Comparison of ENCODE assay signal across 39 mouse cellular contexts in the genomic region with DNA sequence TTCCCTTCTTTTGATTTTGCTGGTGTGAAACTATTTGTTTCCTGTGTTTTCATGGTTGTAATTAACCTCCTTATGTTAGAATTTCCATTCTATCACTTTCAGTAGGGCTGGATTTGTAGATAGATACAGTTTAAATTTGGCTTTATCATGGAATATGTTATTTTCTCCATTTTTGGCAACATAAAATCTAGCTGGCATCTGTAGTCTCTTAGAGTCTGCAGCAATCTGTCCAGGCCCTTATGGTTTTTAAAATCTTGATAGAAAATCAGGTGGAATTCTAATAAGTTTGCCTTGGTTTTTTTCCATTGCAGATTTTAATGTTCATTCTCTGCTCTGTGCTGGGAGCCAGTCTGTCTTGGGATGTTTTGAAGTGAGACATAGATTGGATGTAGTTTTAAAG. TPM values are rescaled to one million over a fixed set of nuclear protein-coding genes. Genes with fewer than 3 reads are reported as not detected.
A peak's percentile ranks its signal among the peaks of the same experiment; 100 is the strongest.
DNase-seq lines count a peak whose midpoint lies in the region; ATAC-seq and TF ChIP-seq lines count a peak whose summit lies in the region.
"Had no signal": no experiment of that assay in that cellular context is flagged by ENCODE, and none has a peak within 500 bp of the region (broad histone marks: within the 10 kb centered on the region; RNA-seq: fewer than 3 reads in every experiment).

No protein-coding gene starts in this region.

- H3K4me3 ChIP-seq in forebrain, postnatal 0 days (ENCODE audit: low read depth, low read length): no peak overlapping the region
- no peak overlapping the region for H3K4me3 ChIP-seq in forebrain, embryonic 11.5 days (ENCODE audit: low read depth, low read length)
- no peak overlapping the region for H3K4me3 ChIP-seq in midbrain, embryonic 13.5 days (replicated peaks)
- no peak overlapping the region for H3K4me3 ChIP-seq in hindbrain, embryonic 11.5 days (ENCODE audit: low read depth, low read length)
- H3K4me3 ChIP-seq: embryonic facial prominence, embryonic 10.5 days; embryonic facial prominence, embryonic 15.5 days; gastrocnemius, adult 2 months; hindbrain, embryonic 13.5 days; limb, embryonic 13.5 days; lung, embryonic 15.5 days; midbrain, embryonic 10.5 days had no signal

- ATAC-seq in forebrain, postnatal 0 days: peak; percentile 76
- ATAC-seq in forebrain, embryonic 11.5 days (replicated peaks; ENCODE audit: low FRiP score): no peak
- no peak for ATAC-seq in midbrain, embryonic 13.5 days
- ATAC-seq in hindbrain, embryonic 11.5 days (ENCODE audit: low FRiP score): no peak
- ATAC-seq: CD4-positive, CD25-positive, alpha-beta regulatory T cell, adult 4 months; intestine, embryonic 16.5 days; midbrain, embryonic 16.5 days had no signal

- no peaks in the 10 kb centered on the region for H3K36me3 ChIP-seq in forebrain, postnatal 0 days (ENCODE audit: insufficient read depth)
- H3K36me3 ChIP-seq in forebrain, embryonic 11.5 days (ENCODE audit: control insufficient read depth, insufficient read depth, low read length): no peaks in the 10 kb centered on the region
- no peaks in the 10 kb centered on the region for H3K36me3 ChIP-seq in midbrain, embryonic 13.5 days
- no peaks in the 10 kb centered on the region for H3K36me3 ChIP-seq in hindbrain, embryonic 11.5 days (ENCODE audit: control insufficient read depth, insufficient read depth, low read length)
- H3K36me3 ChIP-seq: embryonic facial prominence, embryonic 10.5 days; embryonic facial prominence, embryonic 15.5 days; hindbrain, embryonic 13.5 days; limb, embryonic 13.5 days; lung, embryonic 15.5 days; midbrain, embryonic 10.5 days had no signal

- DNase-seq in forebrain, postnatal 0 days: peak; percentile 66
- no peak for DNase-seq in forebrain, embryonic 11.5 days (ENCODE audit: low spot score)
- DNase-seq in layer of hippocampus, adult 18-20 months (ENCODE audit: low spot score in 2 of 2): peak; percentile 0 to 65
- DNase-seq in layer of hippocampus, postnatal 36 days: no peak
- peak; percentile 12 for DNase-seq in brain, embryonic 14.5 days (ENCODE audit: low read depth)
- peak; percentile 27 for DNase-seq in layer of hippocampus, adult 9-10 months (ENCODE audit: low spot score)
- DNase-seq in hindbrain, embryonic 11.5 days (ENCODE audit: low spot score): no peak
- DNase-seq: adrenal gland, postnatal 14 days; cerebellum, adult 8-10 months; cerebellum, postnatal 25 days; gastrocnemius, adult 2 months; gastrocnemius, postnatal 36 days; heart, adult 18-20 months; heart, postnatal 36 days; kidney, adult 8-10 months; kidney, postnatal 10 days; right cerebral cortex, adult 18-20 months; spleen, adult 18-20 months; thymus, adult 18-20 months; thymus, postnatal 4 days had no signal

- H3K27ac ChIP-seq in forebrain, postnatal 0 days (ENCODE audit: low read depth, low read length): no peak overlapping the region
- H3K27ac ChIP-seq in forebrain, embryonic 11.5 days (ENCODE audit: low read depth, low read length): no peak overlapping the region
- H3K27ac ChIP-seq in midbrain, embryonic 13.5 days: no peak overlapping the region
- no peak overlapping the region for H3K27ac ChIP-seq in hindbrain, embryonic 11.5 days (ENCODE audit: low read depth, low read length)
- H3K27ac ChIP-seq: embryonic facial prominence, embryonic 10.5 days; embryonic facial prominence, embryonic 15.5 days; gastrocnemius, adult 2 months; hindbrain, embryonic 13.5 days; limb, embryonic 13.5 days; lung, embryonic 15.5 days; midbrain, embryonic 10.5 days had no signal

- no peaks in the 10 kb centered on the region for H3K27me3 ChIP-seq in forebrain, postnatal 0 days (ENCODE audit: insufficient read depth, low read length)
- no peaks in the 10 kb centered on the region for H3K27me3 ChIP-seq in forebrain, embryonic 11.5 days (ENCODE audit: control insufficient read depth, insufficient read depth, low read length)
- H3K27me3 ChIP-seq in midbrain, embryonic 13.5 days: no peaks in the 10 kb centered on the region
- H3K27me3 ChIP-seq in hindbrain, embryonic 11.5 days (ENCODE audit: control insufficient read depth, insufficient read depth, low read length): no peaks in the 10 kb centered on the region
- H3K27me3 ChIP-seq: embryonic facial prominence, embryonic 15.5 days; hindbrain, embryonic 13.5 days; limb, embryonic 13.5 days; lung, embryonic 15.5 days had no signal

- H3K4me2 ChIP-seq in forebrain, postnatal 0 days (ENCODE audit: low read depth): no peak overlapping the region
- no peak overlapping the region for H3K4me2 ChIP-seq in forebrain, embryonic 11.5 days (ENCODE audit: low read depth, low read length, severe bottlenecking)
- no peak overlapping the region for H3K4me2 ChIP-seq in midbrain, embryonic 13.5 days (replicated peaks)
- H3K4me2 ChIP-seq in hindbrain, embryonic 11.5 days (replicated peaks; ENCODE audit: low read depth, low read length): no peak overlapping the region
- H3K4me2 ChIP-seq: embryonic facial prominence, embryonic 15.5 days; heart, embryonic 11.5 days; hindbrain, embryonic 13.5 days; limb, embryonic 13.5 days; liver, embryonic 11.5 days; lung, embryonic 15.5 days had no signal

- H3K9ac ChIP-seq in forebrain, postnatal 0 days: no peak overlapping the region
- no peak overlapping the region for H3K9ac ChIP-seq in forebrain, embryonic 11.5 days (ENCODE audit: low read length)
- H3K9ac ChIP-seq in midbrain, embryonic 13.5 days (replicated peaks): no peak overlapping the region
- H3K9ac ChIP-seq in hindbrain, embryonic 11.5 days (ENCODE audit: low read depth, low read length): no peak overlapping the region
- H3K9ac ChIP-seq: embryonic facial prominence, embryonic 15.5 days; hindbrain, embryonic 13.5 days; limb, embryonic 13.5 days; lung, embryonic 15.5 days had no signal

- no peaks in the 10 kb centered on the region for H3K9me3 ChIP-seq in forebrain, postnatal 0 days (ENCODE audit: low read length)
- H3K9me3 ChIP-seq in forebrain, embryonic 11.5 days (ENCODE audit: control insufficient read depth, low read length): no peaks in the 10 kb centered on the region
- H3K9me3 ChIP-seq in midbrain, embryonic 13.5 days: no peaks in the 10 kb centered on the region
- no peaks in the 10 kb centered on the region for H3K9me3 ChIP-seq in hindbrain, embryonic 11.5 days (ENCODE audit: control insufficient read depth, low read length)
- H3K9me3 ChIP-seq: embryonic facial prominence, embryonic 10.5 days; embryonic facial prominence, embryonic 15.5 days; hindbrain, embryonic 13.5 days; limb, embryonic 13.5 days; lung, embryonic 15.5 days; midbrain, embryonic 10.5 days had no signal

- TF ChIP-seq POLR2A in brain, embryonic 14.5 days (IDR thresholded peaks at IDR 0.05; ENCODE audit: borderline replicate concordance, extremely low read depth, insufficient read depth, insufficient read length, poor library complexity, severe bottlenecking): no peak

- H3K4me1 ChIP-seq in forebrain, postnatal 0 days (ENCODE audit: insufficient read depth): no peaks in the 10 kb centered on the region
- H3K4me1 ChIP-seq in forebrain, embryonic 11.5 days (replicated peaks; ENCODE audit: control insufficient read depth, insufficient read depth, low read length): no peaks in the 10 kb centered on the region
- H3K4me1 ChIP-seq in midbrain, embryonic 13.5 days (replicated peaks): no peaks in the 10 kb centered on the region
- H3K4me1 ChIP-seq in hindbrain, embryonic 11.5 days (replicated peaks; ENCODE audit: control insufficient read depth, insufficient read depth, low read length): no peaks in the 10 kb centered on the region
- H3K4me1 ChIP-seq: embryonic facial prominence, embryonic 10.5 days; embryonic facial prominence, embryonic 15.5 days; hindbrain, embryonic 13.5 days; limb, embryonic 13.5 days; lung, embryonic 15.5 days; midbrain, embryonic 10.5 days had no signal

- TF ChIP-seq CTCF in forebrain, postnatal 0 days (IDR thresholded peaks at IDR 0.05; ENCODE audit: low read depth): no peak
- no peak for TF ChIP-seq CTCF in brain, embryonic 14.5 days (IDR thresholded peaks at IDR 0.05; ENCODE audit: borderline replicate concordance, extremely low read depth, insufficient read depth, insufficient read length)

RNA-seq across cellular contexts. Expression of a gene that starts 6.0 kb away (rescaled TPM):
- not detected in 2 replicates for total RNA-seq in forebrain, postnatal 0 days (2014; rRNA removed)
- not detected in 2 replicates for polyA plus RNA-seq in forebrain, postnatal 0 days (2015; fragmentation: Nextera tagmentation; extraction: Ambion mirVana)
- polyA plus RNA-seq in forebrain, embryonic 11.5 days (2014; fragmentation: Nextera tagmentation; extraction: Ambion mirVana): not detected in 2 replicates
- not detected for total RNA-seq in layer of hippocampus, adult 18-20 months (2021)
- not detected for total RNA-seq in layer of hippocampus, postnatal 36 days (2021)
- polyA plus RNA-seq in brain, embryonic 14.5 days (2012; rRNA removed): not detected in 2 replicates
- not detected in 2 replicates for polyA plus RNA-seq in midbrain, embryonic 13.5 days (2015; fragmentation: Nextera tagmentation; extraction: Ambion mirVana)
- polyA plus RNA-seq in hindbrain, embryonic 11.5 days (2014; fragmentation: Nextera tagmentation; extraction: Ambion mirVana): not detected in 2 replicates
- total RNA-seq: adrenal gland, postnatal 14 days; gastrocnemius, adult 2 months; gastrocnemius, postnatal 36 days; heart, adult 18-20 months; heart, postnatal 36 days; left cerebral cortex, postnatal 36 days; megakaryocyte progenitor cell, adult 5-6 weeks had no signal
- polyA plus RNA-seq: CD4-positive, CD25-positive, alpha-beta regulatory T cell, adult 4 months; embryonic facial prominence, embryonic 10.5 days; embryonic facial prominence, embryonic 15.5 days; heart, embryonic 11.5 days; heart, embryonic 16.5 days; hindbrain, embryonic 13.5 days; intestine, embryonic 16.5 days; large intestine, adult 2 months; limb, embryonic 13.5 days; liver, embryonic 11.5 days; liver, embryonic 16.5 days; lung, embryonic 15.5 days; midbrain, embryonic 10.5 days; midbrain, embryonic 16.5 days; neural tube, embryonic 11.5 days; stomach, embryonic 16.5 days had no signal

RNA-seq across cellular contexts. Expression of a gene that starts 13.3 kb away (rescaled TPM):
- not detected in 2 replicates for total RNA-seq in forebrain, postnatal 0 days (2014; rRNA removed)
- polyA plus RNA-seq in forebrain, postnatal 0 days (2015; fragmentation: Nextera tagmentation; extraction: Ambion mirVana): not detected in 2 replicates
- polyA plus RNA-seq in forebrain, embryonic 11.5 days (2014; fragmentation: Nextera tagmentation; extraction: Ambion mirVana): not detected in 2 replicates
- total RNA-seq in layer of hippocampus, adult 18-20 months (2021): not detected
- not detected for total RNA-seq in layer of hippocampus, postnatal 36 days (2021)
- polyA plus RNA-seq in brain, embryonic 14.5 days (2012; rRNA removed): not detected in 2 replicates
- not detected in 2 replicates for polyA plus RNA-seq in midbrain, embryonic 13.5 days (2015; fragmentation: Nextera tagmentation; extraction: Ambion mirVana)
- polyA plus RNA-seq in hindbrain, embryonic 11.5 days (2014; fragmentation: Nextera tagmentation; extraction: Ambion mirVana): not detected in 2 replicates
- total RNA-seq: adrenal gland, postnatal 14 days; gastrocnemius, adult 2 months; gastrocnemius, postnatal 36 days; heart, adult 18-20 months; heart, postnatal 36 days; left cerebral cortex, postnatal 36 days; megakaryocyte progenitor cell, adult 5-6 weeks had no signal
- polyA plus RNA-seq: CD4-positive, CD25-positive, alpha-beta regulatory T cell, adult 4 months; embryonic facial prominence, embryonic 10.5 days; heart, embryonic 11.5 days; heart, embryonic 16.5 days; hindbrain, embryonic 13.5 days; intestine, embryonic 16.5 days; large intestine, adult 2 months; limb, embryonic 13.5 days; liver, embryonic 11.5 days; liver, embryonic 16.5 days; lung, embryonic 15.5 days; midbrain, embryonic 10.5 days; midbrain, embryonic 16.5 days; neural tube, embryonic 11.5 days; stomach, embryonic 16.5 days had no signal

RNA-seq across cellular contexts. Expression of a gene that starts 31.9 kb away (rescaled TPM):
- total RNA-seq in forebrain, postnatal 0 days (2014; rRNA removed): not detected in 2 replicates
- not detected in 2 replicates for polyA plus RNA-seq in forebrain, postnatal 0 days (2015; fragmentation: Nextera tagmentation; extraction: Ambion mirVana)
- polyA plus RNA-seq in forebrain, embryonic 11.5 days (2014; fragmentation: Nextera tagmentation; extraction: Ambion mirVana): not detected in 2 replicates
- not detected for total RNA-seq in layer of hippocampus, adult 18-20 months (2021)
- total RNA-seq in layer of hippocampus, postnatal 36 days (2021): not detected
- polyA plus RNA-seq in brain, embryonic 14.5 days (2012; rRNA removed): not detected in 2 replicates
- not detected in 2 replicates for polyA plus RNA-seq in midbrain, embryonic 13.5 days (2015; fragmentation: Nextera tagmentation; extraction: Ambion mirVana)
- polyA plus RNA-seq in hindbrain, embryonic 11.5 days (2014; fragmentation: Nextera tagmentation; extraction: Ambion mirVana): not detected in 2 replicates
- total RNA-seq: adrenal gland, postnatal 14 days; gastrocnemius, adult 2 months; gastrocnemius, postnatal 36 days; heart, adult 18-20 months; heart, postnatal 36 days; left cerebral cortex, postnatal 36 days; megakaryocyte progenitor cell, adult 5-6 weeks had no signal
- polyA plus RNA-seq: CD4-positive, CD25-positive, alpha-beta regulatory T cell, adult 4 months; embryonic facial prominence, embryonic 10.5 days; heart, embryonic 11.5 days; heart, embryonic 16.5 days; hindbrain, embryonic 13.5 days; intestine, embryonic 16.5 days; large intestine, adult 2 months; limb, embryonic 13.5 days; liver, embryonic 11.5 days; liver, embryonic 16.5 days; lung, embryonic 15.5 days; midbrain, embryonic 10.5 days; midbrain, embryonic 16.5 days; neural tube, embryonic 11.5 days; stomach, embryonic 16.5 days had no signal

RNA-seq across cellular contexts. Expression of a gene that starts 32.1 kb away (rescaled TPM):
- not detected in 2 replicates for total RNA-seq in forebrain, postnatal 0 days (2014; rRNA removed)
- not detected in 2 replicates for polyA plus RNA-seq in forebrain, postnatal 0 days (2015; fragmentation: Nextera tagmentation; extraction: Ambion mirVana)
- not detected in 2 replicates for polyA plus RNA-seq in forebrain, embryonic 11.5 days (2014; fragmentation: Nextera tagmentation; extraction: Ambion mirVana)
- total RNA-seq in layer of hippocampus, adult 18-20 months (2021): not detected
- not detected for total RNA-seq in layer of hippocampus, postnatal 36 days (2021)
- not detected in 2 replicates for polyA plus RNA-seq in brain, embryonic 14.5 days (2012; rRNA removed)
- polyA plus RNA-seq in midbrain, embryonic 13.5 days (2015; fragmentation: Nextera tagmentation; extraction: Ambion mirVana): not detected in 2 replicates
- not detected in 2 replicates for polyA plus RNA-seq in hindbrain, embryonic 11.5 days (2014; fragmentation: Nextera tagmentation; extraction: Ambion mirVana)
- total RNA-seq: adrenal gland, postnatal 14 days; gastrocnemius, adult 2 months; gastrocnemius, postnatal 36 days; heart, adult 18-20 months; heart, postnatal 36 days; left cerebral cortex, postnatal 36 days; megakaryocyte progenitor cell, adult 5-6 weeks had no signal
- polyA plus RNA-seq: CD4-positive, CD25-positive, alpha-beta regulatory T cell, adult 4 months; embryonic facial prominence, embryonic 10.5 days; heart, embryonic 11.5 days; heart, embryonic 16.5 days; hindbrain, embryonic 13.5 days; intestine, embryonic 16.5 days; large intestine, adult 2 months; limb, embryonic 13.5 days; liver, embryonic 11.5 days; liver, embryonic 16.5 days; lung, embryonic 15.5 days; midbrain, embryonic 10.5 days; midbrain, embryonic 16.5 days; neural tube, embryonic 11.5 days; stomach, embryonic 16.5 days had no signal

RNA-seq across cellular contexts. Expression of a gene that starts 42.7 kb away (rescaled TPM):
- not detected in 2 replicates for total RNA-seq in forebrain, postnatal 0 days (2014; rRNA removed)
- polyA plus RNA-seq in forebrain, postnatal 0 days (2015; fragmentation: Nextera tagmentation; extraction: Ambion mirVana): not detected in 2 replicates
- polyA plus RNA-seq in forebrain, embryonic 11.5 days (2014; fragmentation: Nextera tagmentation; extraction: Ambion mirVana): not detected in 2 replicates
- not detected for total RNA-seq in layer of hippocampus, adult 18-20 months (2021)
- not detected for total RNA-seq in layer of hippocampus, postnatal 36 days (2021)
- polyA plus RNA-seq in brain, embryonic 14.5 days (2012; rRNA removed): not detected in 2 replicates
- not detected in 2 replicates for polyA plus RNA-seq in midbrain, embryonic 13.5 days (2015; fragmentation: Nextera tagmentation; extraction: Ambion mirVana)
- polyA plus RNA-seq in hindbrain, embryonic 11.5 days (2014; fragmentation: Nextera tagmentation; extraction: Ambion mirVana): not detected in 2 replicates
- total RNA-seq: adrenal gland, postnatal 14 days; gastrocnemius, adult 2 months; gastrocnemius, postnatal 36 days; heart, adult 18-20 months; heart, postnatal 36 days; left cerebral cortex, postnatal 36 days; megakaryocyte progenitor cell, adult 5-6 weeks had no signal
- polyA plus RNA-seq: CD4-positive, CD25-positive, alpha-beta regulatory T cell, adult 4 months; embryonic facial prominence, embryonic 10.5 days; embryonic facial prominence, embryonic 15.5 days; heart, embryonic 11.5 days; heart, embryonic 16.5 days; hindbrain, embryonic 13.5 days; intestine, embryonic 16.5 days; large intestine, adult 2 months; limb, embryonic 13.5 days; liver, embryonic 11.5 days; liver, embryonic 16.5 days; lung, embryonic 15.5 days; midbrain, embryonic 10.5 days; midbrain, embryonic 16.5 days; neural tube, embryonic 11.5 days; stomach, embryonic 16.5 days had no signal

Comparison
In these comparisons a context has a peak if more than half of its experiments do, and no peak if none do; other contexts are left out.
1. DNase-seq: peak in forebrain, postnatal 0 days (single experiment), layer of hippocampus, adult 18-20 months (2 of 2), brain, embryonic 14.5 days (single experiment) and layer of hippocampus, adult 9-10 months (single experiment); none in forebrain, embryonic 11.5 days (single experiment), layer of hippocampus, postnatal 36 days (0 of 2) and hindbrain, embryonic 11.5 days (single experiment).